Mouse (Mus musculus) left cerebral cortex, postnatal 10 days (tissue): ENCODE measurements around the gene Gchfr. TPM values are rescaled to one million over a fixed set of nuclear protein-coding genes. Genes with fewer than 3 reads are reported as not detected.
A peak's percentile ranks its signal among the peaks of the same experiment; 100 is the strongest.

ENCODE experiments used
- DNase-seq, 2 experiments: peaks; one replicate each; pipeline ENCODE4 v3.0.0; 2021 to 2022; ENCODE audit warnings: low spot score in 2 of 2, mixed read lengths in 1 of 2; ENCODE audit errors: extremely low spot score in 1 of 2
- intact Hi-C: fragments of 180-260 bp; cut with DNase I; formaldehyde crosslinking; loops from one replicate; pipeline ENCODE4 v1.15.1; 2025
- total RNA-seq, 2 experiments: library from RNA; stranded (reverse); gene quantifications; 2 replicates each; pipeline ENCODE4 v1.2.3; 2021

The Gchfr gene
- total RNA-seq, 2 experiments from 2014 or later = 0.59 TPM; not detected in 1

DNA sequence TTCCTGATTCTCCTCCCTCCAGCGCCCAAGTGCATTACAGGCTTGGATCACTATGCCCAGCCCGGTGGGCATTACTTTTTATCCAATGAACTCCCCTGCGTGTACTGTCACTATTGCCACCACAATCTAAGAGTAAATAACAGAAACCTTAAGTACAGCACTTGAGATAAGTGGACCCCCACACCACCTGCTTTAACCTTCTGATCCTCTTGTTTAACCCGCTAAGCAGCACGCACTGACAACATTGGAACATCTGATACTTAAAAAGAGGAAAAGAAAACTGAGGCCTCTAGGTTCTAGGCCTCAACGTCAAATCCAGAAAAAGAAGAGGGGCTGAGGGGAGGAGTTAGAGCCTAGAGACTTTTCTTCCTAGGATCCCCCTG lies 40.4 kb downstream of the Gchfr start:
- no peak for DNase-seq
- intact Hi-C loops = no loop called here

DNA sequence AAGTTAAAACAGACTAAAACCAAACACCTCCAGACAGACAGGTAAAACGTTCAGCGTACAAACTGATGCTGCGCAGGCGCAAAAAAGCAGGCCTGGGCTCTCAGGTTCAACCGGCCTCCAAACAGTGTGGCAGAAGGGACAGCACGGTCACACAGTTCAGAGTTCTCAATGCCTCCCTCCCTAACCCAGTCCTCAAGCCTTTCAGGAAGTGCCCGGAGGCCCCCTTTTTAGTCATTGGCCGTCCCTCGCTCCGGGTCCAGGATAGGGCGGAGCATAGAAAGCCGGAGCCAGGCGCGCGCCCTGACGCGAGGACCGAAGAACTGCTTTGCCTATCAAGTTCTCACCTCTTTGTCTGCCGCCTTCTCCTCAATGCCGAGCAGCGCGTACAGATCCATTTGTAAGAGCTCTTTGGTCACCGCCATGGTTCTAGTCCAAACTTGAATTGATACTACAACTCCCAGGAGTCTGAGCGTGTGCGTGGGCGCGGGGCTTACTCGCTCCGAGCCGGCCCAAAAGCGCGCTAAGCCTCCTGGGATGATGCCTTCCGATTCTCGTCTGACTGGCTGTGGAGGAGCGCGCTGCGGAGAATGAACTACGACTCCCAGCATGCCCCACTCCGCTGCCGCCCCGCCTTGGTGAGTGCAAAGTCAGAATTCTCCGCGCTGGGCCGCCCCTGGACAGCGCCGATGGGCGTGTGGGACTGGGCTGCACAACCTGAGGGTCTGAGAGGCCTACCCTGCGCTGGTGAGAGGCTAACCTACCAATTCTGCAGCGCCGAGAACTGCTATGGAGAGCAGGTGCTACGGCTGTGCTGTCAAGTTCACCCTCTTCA lies 41.0 kb downstream of the Gchfr start, which contains the start of the genes Zfyve19 and Dnajc17:
Gene Zfyve19, plus strand, starts transcription at position 274 of the 832 bp plus-strand sequence.
Gene Dnajc17, minus strand, starts transcription at position 452 of the 832 bp plus-strand sequence.
- intact Hi-C loops = no loop called here
- peak; percentile 97 to 98 for DNase-seq

DNA sequence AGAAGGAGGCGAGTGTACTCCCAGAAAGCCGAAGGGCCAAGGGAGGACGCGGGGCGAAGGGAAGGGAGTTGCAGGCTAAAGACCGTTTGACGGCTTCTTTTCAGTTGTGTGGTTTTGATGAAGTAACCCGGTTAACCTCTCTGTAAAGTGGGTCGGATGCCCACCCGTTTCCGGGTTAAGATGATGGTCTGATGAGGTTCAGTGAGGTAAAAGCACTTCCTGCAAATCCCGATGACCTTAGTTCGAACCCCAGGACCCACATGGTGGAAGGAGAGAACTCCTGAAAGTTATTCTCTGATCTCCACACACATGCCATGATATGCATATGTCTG lies 41.6 kb downstream of the Gchfr start:
- no peak for DNase-seq
- intact Hi-C loops = no loop called here

Other genes starting within 250 kb of the Gchfr start
- 1 to 10 TPM; 2.4 to 2.9 TPM for gene Chst14, start 241.3 kb upstream of the Gchfr start, total RNA-seq
- 10 to 100 TPM; 61.6 to 61.8 TPM for gene Ccdc32, start 138.4 kb upstream of the Gchfr start, total RNA-seq
- gene Rpusd2, start 133.0 kb upstream of the Gchfr start, total RNA-seq = 1 to 10 TPM; 6.3 to 6.7 TPM
- 1 to 10 TPM; 1.4 to 1.6 TPM for gene Knl1, start 120.7 kb upstream of the Gchfr start, total RNA-seq
- 1 to 10 TPM; 2.8 to 3.6 TPM for gene Rad51, start 55.0 kb upstream of the Gchfr start, total RNA-seq
- 10 to 100 TPM; 43.2 to 48.4 TPM for gene Rmdn3, start 10.7 kb upstream of the Gchfr start, total RNA-seq
- not detected for gene Gm14137, start 6.7 kb downstream of the Gchfr start, total RNA-seq
- 10 to 100 TPM; 36.0 to 36.4 TPM for gene Zfyve19, start 40.8 kb downstream of the Gchfr start, total RNA-seq
- gene Dnajc17, start 41.0 kb downstream of the Gchfr start, total RNA-seq = 10 to 100 TPM; 18.0 to 19.1 TPM
- gene Ppp1r14d, start 62.1 kb downstream of the Gchfr start, total RNA-seq = not detected
- gene Spint1, start 69.6 kb downstream of the Gchfr start, total RNA-seq = 1 to 10 TPM in 1 of 2 experiments, under 1 TPM in 1; 0.28 to 1.4 TPM
- gene Rhov, start 103.5 kb downstream of the Gchfr start, total RNA-seq = 10 to 100 TPM; 14.3 to 16.3 TPM
- gene Vps18, start 121.0 kb downstream of the Gchfr start, total RNA-seq = 10 to 100 TPM; 33.7 to 33.8 TPM
- 1 to 10 TPM; 5.5 to 6.7 TPM for gene Dll4, start 158.0 kb downstream of the Gchfr start, total RNA-seq
- 10 to 100 TPM; 10.1 to 10.6 TPM for gene Chac1, start 183.5 kb downstream of the Gchfr start, total RNA-seq